Mouse (Mus musculus) liver, adult 2 months (tissue): ENCODE measurements at regions not wholly inside any gene's neighbourhood (a gene's known extent, or its start where the extent isn't known, plus 50 kb on each side); places are given as distances from the start of the nearest gene placed in this dataset.

ENCODE experiments used
- DNase-seq: peaks from one replicate; pipeline ENCODE4 v3.0.0-alpha.2; 2011; ENCODE audit warnings: low read depth, low spot score; ENCODE audit errors: extremely low read depth
- H3K27ac ChIP-seq: fragments of 200-500 bp; replicated peaks from 2 replicates; pipeline ENCODE4 v1.5.1; 2012; ENCODE audit warnings: low read depth, mild to moderate bottlenecking, control low read depth, inconsistent platforms, low read length; ENCODE audit not compliant: insufficient read depth
- H3K27me3 ChIP-seq: fragments of 200-500 bp; 2 replicates; pipeline ENCODE4 v1.6.1; 2012; ENCODE audit warnings: mild to moderate bottlenecking, moderate library complexity, low read length, inconsistent platforms; ENCODE audit not compliant: control insufficient read depth, insufficient read depth
- H3K36me3 ChIP-seq: fragments of 200-500 bp; 2 replicates; pipeline ENCODE4 v1.6.1; 2012; ENCODE audit warnings: low read length, inconsistent platforms; ENCODE audit not compliant: control insufficient read depth, insufficient read depth
- H3K4me1 ChIP-seq: fragments of 200-500 bp; 2 replicates; pipeline ENCODE4 v1.6.1; 2011; ENCODE audit warnings: low read length; ENCODE audit not compliant: control insufficient read depth, insufficient read depth
- H3K4me3 ChIP-seq: fragments of 200-500 bp; 2 replicates; pipeline ENCODE4 v1.5.1; 2011; ENCODE audit warnings: low read depth, mild to moderate bottlenecking, control low read depth, low read length, moderate library complexity; ENCODE audit not compliant: insufficient read depth
- H3K79me2 ChIP-seq: fragments of 200-500 bp; 2 replicates; pipeline ENCODE4 v1.6.1; 2012; ENCODE audit warnings: inconsistent platforms, mild to moderate bottlenecking, low read length, moderate library complexity; ENCODE audit not compliant: control insufficient read depth, insufficient read depth
- H3K9ac ChIP-seq: fragments of 200-500 bp; 2 replicates; pipeline ENCODE4 v1.6.1; 2012; ENCODE audit warnings: low read depth, mild to moderate bottlenecking, control low read depth, inconsistent platforms, low read length
- CTCF ChIP-seq: fragments of 200-500 bp; IDR thresholded peaks from 2 replicates; pipeline ENCODE4 v1.5.1; 2011; ENCODE audit warnings: low read depth, low read length, control low read depth
- POLR2A ChIP-seq: fragments of 200-500 bp; IDR thresholded peaks from 2 replicates; pipeline ENCODE4 v1.6.1; 2011; ENCODE audit warnings: low read length, control low read depth; ENCODE audit not compliant: insufficient read depth; ENCODE audit errors: extremely low read depth
- WGBS: fragments of 180-500 bp; shearing (Covaris S2); methylation state at CpG from one replicate; pipeline ENCODE4 v1.1.7; 2018; 5-methylcytosine and 5-hydroxymethylcytosine counted together

- 77% methylated on average over 1 of the region's 1 CpGs for WGBS
- DNase-seq: no peak
- H3K9ac ChIP-seq: no peak overlapping the region
- no peak overlapping the region for H3K27ac ChIP-seq
- H3K36me3 ChIP-seq: no peaks in the 10 kb centered on the region
- no peak overlapping the region for H3K4me3 ChIP-seq
- H3K79me2 ChIP-seq: no peaks in the 10 kb centered on the region
- TF ChIP-seq CTCF (no peak), POLR2A (no peak)
- H3K27me3 ChIP-seq: no peaks in the 10 kb centered on the region
- no peaks in the 10 kb centered on the region for H3K4me1 ChIP-seq
These were observed 90.1 kb upstream of the Fam174a start for GRCm38 (mm10) chr1:95223289-95223688.

- no peaks in the 10 kb centered on the region for H3K4me1 ChIP-seq
- H3K27me3 ChIP-seq: no peaks in the 10 kb centered on the region
- H3K27ac ChIP-seq: no peak overlapping the region
- no peaks in the 10 kb centered on the region for H3K36me3 ChIP-seq
- H3K4me3 ChIP-seq: no peak overlapping the region
- no peaks in the 10 kb centered on the region for H3K79me2 ChIP-seq
- DNase-seq: no peak
- no peak overlapping the region for H3K9ac ChIP-seq
- TF ChIP-seq CTCF: no peak
- WGBS: 84% methylated on average over 3 of the region's 3 CpGs
These were observed 71.7 kb upstream of the Fam174a start for GRCm38 (mm10) chr1:95241671-95242150.
